Mouse (Mus musculus): ENCODE measurements around the gene Ccdc65. TPM values are rescaled to one million over a fixed set of nuclear protein-coding genes. Genes with fewer than 3 reads are reported as not detected.

Ccdc65 gene
- total and polyA plus RNA-seq, 3 experiments = 0.13 TPM; not detected in 2

DNA sequence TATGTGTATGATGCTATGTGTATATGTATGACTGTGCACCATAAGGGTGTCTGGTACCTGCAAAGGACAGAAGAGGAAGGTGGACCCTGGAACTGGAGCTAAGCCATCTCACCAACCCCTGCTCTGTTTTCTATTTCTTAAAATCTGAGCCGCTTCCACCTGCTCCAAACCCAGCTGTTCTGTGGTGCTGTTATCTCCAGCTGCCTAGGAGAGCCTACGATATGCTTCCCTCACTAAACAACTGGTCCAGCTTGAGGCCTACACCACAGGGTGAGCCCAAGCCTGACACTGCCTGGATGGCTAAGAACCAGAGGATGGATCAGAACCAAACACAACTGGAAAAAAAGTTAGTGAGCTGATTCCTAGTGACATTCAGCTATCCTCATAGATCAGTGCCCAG is 46.1 kb downstream of the Ccdc65 start:
- H3K9ac ChIP-seq (ENCODE audit: control insufficient read depth, low read depth, low read length, poor library complexity, severe bottlenecking) = no peak overlapping the region
- DNase-seq (ENCODE audit: low read depth, low spot score) = no peak
- H3K36me3 ChIP-seq (ENCODE audit: control insufficient read depth in 1 of 2, insufficient read depth in 2 of 2, low read length in 2 of 2) = peaks cover 0 to 14% of the 10 kb centered on the region in 2 experiments; a peak in 3 of 4 replicates
- TF ChIP-seq ELF1 (IDR thresholded peaks at IDR 0.05; ENCODE audit: low read depth, low read length) (no peak), MYC (IDR thresholded peaks at IDR 0.05; ENCODE audit: low read depth, low read length) (no peak), CHD1 (IDR thresholded peaks at IDR 0.05; ENCODE audit: low read depth, low read length) (no peak), MAX (IDR thresholded peaks at IDR 0.05; ENCODE audit: low read length) (no peak), POLR2AphosphoS5 (IDR thresholded peaks at IDR 0.05; ENCODE audit: borderline replicate concordance, low read depth, low read length) (no peak), NELFE (IDR thresholded peaks at IDR 0.05; ENCODE audit: low read depth, low read length) (no peak), RAD21 (IDR thresholded peaks at IDR 0.05; ENCODE audit: low read depth, low read length) (no peak), ETS1 (IDR thresholded peaks at IDR 0.05; ENCODE audit: low read depth, low read length) (peak; percentile 58), CTCF (IDR thresholded peaks at IDR 0.05 in 2 of 3, conservative IDR thresholded peaks at IDR 0.05 in 1 of 3; ENCODE audit: control insufficient read depth in 1 of 3, insufficient read depth in 1 of 3, low read depth in 2 of 3, low read length in 3 of 3, poor library complexity in 1 of 3, severe bottlenecking in 1 of 3) (no peak), KAT2A (conservative IDR thresholded peaks at IDR 0.05; ENCODE audit: low read depth, low read length) (no peak), RCOR1 (IDR thresholded peaks at IDR 0.05; ENCODE audit: low read depth, low read length) (0 out of 2 replicates have a peak, but pooled peaks have one; percentile 33), TAL1 (IDR thresholded peaks at IDR 0.05; ENCODE audit: low read length) (no peak), GATA1 (IDR thresholded peaks at IDR 0.05; ENCODE audit: low read depth, low read length) (no peak), MYB (IDR thresholded peaks at IDR 0.05; ENCODE audit: low read depth, low read length) (no peak)
- peaks cover 13% of the 10 kb centered on the region for H3K79me2 ChIP-seq (ENCODE audit: control insufficient read depth, insufficient read depth, low read length, poor library complexity)
- H3K4me3 ChIP-seq (ENCODE audit: control insufficient read depth in 1 of 2, insufficient read depth in 1 of 2, low read depth in 2 of 2, low read length in 2 of 2) = no peak overlapping the region
- no peak overlapping the region for H3K27ac ChIP-seq (ENCODE audit: control insufficient read depth, low read depth, low read length)
- no peaks in the 10 kb centered on the region for H3K9me3 ChIP-seq (replicated peaks; ENCODE audit: insufficient read depth, low read length)
- H3K4me1 ChIP-seq (ENCODE audit: control insufficient read depth in 1 of 2, insufficient read depth in 2 of 2, low read length in 2 of 2) = peaks cover 2 to 17% of the 10 kb centered on the region in 2 experiments
- no peaks in the 10 kb centered on the region for H3K27me3 ChIP-seq (ENCODE audit: control insufficient read depth in 1 of 2, insufficient read depth in 2 of 2, low read length in 2 of 2)

- peak; percentile 85 for DNase-seq (ENCODE audit: low read depth, low spot score)
- Histone ChIP-seq H3K79me2 (ENCODE audit: control insufficient read depth, insufficient read depth, low read length, poor library complexity) (peaks cover 29% of the 10 kb centered on the region), H3K9me3 (replicated peaks; ENCODE audit: insufficient read depth, low read length) (no peaks in the 10 kb centered on the region), H3K9ac (ENCODE audit: control insufficient read depth, low read depth, low read length, poor library complexity, severe bottlenecking) (peak overlapping the region; percentile 95), H3K4me3 (ENCODE audit: control insufficient read depth in 1 of 2, insufficient read depth in 1 of 2, low read depth in 2 of 2, low read length in 2 of 2) (peak overlapping the region; percentile 63 to 94), H3K4me1 (ENCODE audit: control insufficient read depth in 1 of 2, insufficient read depth in 2 of 2, low read length in 2 of 2) (peaks cover 3 to 18% of the 10 kb centered on the region in 2 experiments; a peak in 2 of 4 replicates), H3K36me3 (ENCODE audit: control insufficient read depth in 1 of 2, insufficient read depth in 2 of 2, low read length in 2 of 2) (peaks cover 0 to 9% of the 10 kb centered on the region in 2 experiments; a peak in 2 of 4 replicates), H3K27ac (ENCODE audit: control insufficient read depth, low read depth, low read length) (peak overlapping the region; percentile 9; the same call in 1 of the 2 replicates), H3K27me3 (ENCODE audit: control insufficient read depth in 1 of 2, insufficient read depth in 2 of 2, low read length in 2 of 2) (no peaks in the 10 kb centered on the region; a peak in 2 of 4 replicates)
- TF ChIP-seq USF1 (IDR thresholded peaks at IDR 0.05; ENCODE audit: low read depth, low read length) (no peak), SIN3A (IDR thresholded peaks at IDR 0.05; ENCODE audit: low read length) (peak; percentile 7), NRF1 (IDR thresholded peaks at IDR 0.05; ENCODE audit: insufficient read depth, low read depth, low read length, poor library complexity, severe bottlenecking) (0 out of 2 replicates have a peak, but pooled peaks have one; percentile 17), MAZ (IDR thresholded peaks at IDR 0.05; ENCODE audit: low read depth, low read length) (peak; percentile 83; the same call in 1 of the 2 replicates), UBTF (IDR thresholded peaks at IDR 0.05; ENCODE audit: borderline replicate concordance, insufficient read depth, low read depth, low read length) (0 out of 2 replicates have a peak, but pooled peaks have one; percentile 53), HCFC1 (IDR thresholded peaks at IDR 0.05; ENCODE audit: low read depth, low read length) (peak; percentile 35; the same call in 1 of the 2 replicates), CTCF (IDR thresholded peaks at IDR 0.05 in 2 of 3, conservative IDR thresholded peaks at IDR 0.05 in 1 of 3; ENCODE audit: control insufficient read depth in 1 of 3, insufficient read depth in 1 of 3, low read depth in 2 of 3, low read length in 3 of 3, poor library complexity in 1 of 3, severe bottlenecking in 1 of 3) (peak in 2 of 3 experiments; percentile 8 to 25; a peak in 1 of 6 replicates), MXI1 (IDR thresholded peaks at IDR 0.05; ENCODE audit: low read depth, low read length) (peak; percentile 51; the same call in 1 of the 2 replicates), ZNF384 (IDR thresholded peaks at IDR 0.05; ENCODE audit: low read depth, low read length) (no peak)
Measured at GRCm38 (mm10) chr15:98762201-98762621, 54.2 kb downstream of the Ccdc65 start.
